Comparison of ENCODE assay signal across 9 mouse cellular contexts in genomic region chr17:83222705-83223104, GRCm38 (mm10). TPM values are rescaled to one million over a fixed set of nuclear protein-coding genes. Genes with fewer than 3 reads are reported as not detected.
DNase-seq lines count a peak whose midpoint lies in the region; ATAC-seq and TF ChIP-seq lines count a peak whose summit lies in the region.
"Had no signal": no experiment of that assay in that cellular context is flagged by ENCODE, and none has a peak within 500 bp of the region (broad histone marks: within the 10 kb centered on the region; RNA-seq: fewer than 3 reads in every experiment).

No protein-coding gene starts in this region.

- peak; percentile 59 for DNase-seq in adrenal gland, postnatal 10 days
- no peak for DNase-seq in adrenal gland, postnatal 4 days (ENCODE audit: low spot score in 2 of 2)
- DNase-seq in Patski (ENCODE audit: low read depth, low spot score), result no peak
- DNase-seq in kidney, adult 11 months, result peak; percentile 74
- DNase-seq in lung, postnatal 10 days, result no peak
- no peak for DNase-seq in spleen, postnatal 4 days (ENCODE audit: low spot score in 2 of 2)

- no peaks in the 10 kb centered on the region for H3K27me3 ChIP-seq in Patski
- peaks cover 98% of the 10 kb centered on the region for H3K27me3 ChIP-seq in limb, embryonic 12.5 days
- H3K27me3 ChIP-seq in forebrain, embryonic 16.5 days (replicated peaks; ENCODE audit: control insufficient read depth, insufficient read depth, low read length), result no peaks in the 10 kb centered on the region

- H3K4me1 ChIP-seq in limb, embryonic 12.5 days (replicated peaks), result peaks cover 59% of the 10 kb centered on the region
- H3K4me1 ChIP-seq in forebrain, embryonic 16.5 days (replicated peaks; ENCODE audit: control insufficient read depth, insufficient read depth, low read length), result peaks cover 23% of the 10 kb centered on the region

- H3K4me2 ChIP-seq in limb, embryonic 12.5 days, result no peak overlapping the region; the same call in 1 of the 2 replicates
- no peak overlapping the region for H3K4me2 ChIP-seq in forebrain, embryonic 16.5 days (ENCODE audit: low read length)

- TF ChIP-seq CTCF in Patski (IDR thresholded peaks at IDR 0.05), result no peak

- in situ Hi-C loops in Patski (cut with MboI; ENCODE audit: low pct_unique_long_range_greater_than_20kb), result no loop called here

- H3K9ac ChIP-seq in limb, embryonic 12.5 days (replicated peaks), result no peak overlapping the region
- no peak overlapping the region for H3K9ac ChIP-seq in forebrain, embryonic 16.5 days (replicated peaks; ENCODE audit: low read depth, low read length)

- 8% methylated on average over 3 of the region's 3 CpGs for WGBS in limb, embryonic 12.5 days
- WGBS in forebrain, embryonic 16.5 days, result 19% methylated on average over 3 of the region's 3 CpGs

- ATAC-seq in Patski, result peak; percentile 38
- ATAC-seq in limb, embryonic 12.5 days (ENCODE audit: insufficient number of reproducible peaks, insufficient read depth, low FRiP score, low TSS enrichment, low read depth), result peak; percentile 43
- no peak for ATAC-seq in forebrain, embryonic 16.5 days

- H3K36me3 ChIP-seq in limb, embryonic 12.5 days, result peaks cover 13% of the 10 kb centered on the region
- no peaks in the 10 kb centered on the region for H3K36me3 ChIP-seq in forebrain, embryonic 16.5 days (ENCODE audit: control insufficient read depth, insufficient read depth)

- H3K4me3 ChIP-seq in limb, embryonic 12.5 days (replicated peaks), result no peak overlapping the region
- H3K4me3 ChIP-seq in forebrain, embryonic 16.5 days (replicated peaks; ENCODE audit: low read length), result no peak overlapping the region

- CTCF ChIA-PET in Patski (lab: Charles Lee), result no interaction called here

- H3K27ac ChIP-seq in limb, embryonic 12.5 days, result no peak overlapping the region
- no peak overlapping the region for H3K27ac ChIP-seq in forebrain, embryonic 16.5 days (ENCODE audit: low read length)
- H3K27ac ChIP-seq: macrophage had no signal

- POLR2A ChIA-PET in Patski (lab: Charles Lee), result interaction anchor here (0.6 kb wide), 1 partner anchor 47 kb away, joined by 7 read pairs; no protein-coding TSS in a partner anchor

- no peaks in the 10 kb centered on the region for H3K9me3 ChIP-seq in limb, embryonic 12.5 days
- no peaks in the 10 kb centered on the region for H3K9me3 ChIP-seq in forebrain, embryonic 16.5 days (ENCODE audit: control insufficient read depth, low read length)

RNA-seq across cellular contexts. Expression of gene Pkdcc, which starts 7.6 kb away (rescaled TPM):
- 100 to 1,000 TPM in 1 of 2 experiments, 10 to 100 TPM in 1; 95.0 to 101 TPM for total RNA-seq in adrenal gland, postnatal 10 days (2021)
- 100 to 1,000 TPM; 165 to 175 TPM for total RNA-seq in adrenal gland, postnatal 4 days (2021)
- polyA plus RNA-seq in Patski (2021), result 86.9 TPM
- 11.0 and 11.4 TPM in 2 replicates for polyA plus RNA-seq in limb, embryonic 12.5 days (2016; fragmentation: Nextera tagmentation; extraction: Ambion mirVana)
- polyA plus RNA-seq in forebrain, embryonic 16.5 days (2015; fragmentation: Nextera tagmentation; extraction: Ambion mirVana), result 5.5 and 5.8 TPM in 2 replicates

Comparison
In these comparisons a context has a peak if more than half of its experiments do, and no peak if none do; other contexts are left out.
1. DNase-seq: peak in adrenal gland, postnatal 10 days (single experiment) and kidney, adult 11 months (single experiment); none in adrenal gland, postnatal 4 days (0 of 2), Patski (single experiment), lung, postnatal 10 days (single experiment) and spleen, postnatal 4 days (0 of 2).